Mouse (Mus musculus): Measurements from ENCODE around the gene Gli2. TPM values are rescaled to one million over a fixed set of nuclear protein-coding genes. Genes with fewer than 3 reads are reported as not detected.

The Gli2 gene
- polyA plus RNA-seq, 1 experiment from 2014 or later: 21.3 TPM

DNA sequence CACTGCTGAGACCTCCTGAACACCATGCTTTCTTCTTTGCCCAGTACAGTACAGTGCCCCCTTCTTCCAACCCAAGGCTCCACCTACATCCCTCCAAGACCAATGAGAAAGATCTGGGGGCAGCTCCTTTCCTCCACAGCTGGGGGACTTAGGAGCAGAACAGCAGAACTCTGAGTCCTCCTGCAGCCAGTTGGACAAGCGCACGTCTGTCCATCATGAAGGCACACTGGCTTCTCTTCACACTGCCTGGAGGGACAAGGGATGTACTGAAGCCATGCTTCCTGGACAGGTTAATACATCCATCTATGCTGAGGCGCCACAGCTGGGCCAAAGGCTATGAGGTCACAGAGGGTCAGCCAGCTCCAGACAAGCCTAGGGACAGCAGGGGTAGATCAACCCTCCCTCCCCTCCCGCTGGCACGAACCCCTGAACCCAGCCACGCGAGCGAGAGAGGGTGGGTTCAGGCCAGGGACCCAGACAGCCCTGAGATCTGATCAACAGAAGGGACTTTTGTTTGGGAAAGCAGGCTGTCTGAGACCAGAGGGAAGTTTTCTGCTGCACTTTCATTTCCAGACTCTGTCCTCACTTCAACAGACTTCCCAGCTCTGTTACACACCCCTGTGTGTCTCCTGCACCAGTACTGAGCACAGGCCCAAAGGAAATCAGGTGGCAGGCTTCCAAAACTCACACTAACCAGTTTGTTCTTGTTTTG is 27.6 kb downstream of the Gli2 start:
- Histone ChIP-seq H3K27me3 (no peaks in the 10 kb centered on the region), H3K9ac (no peak overlapping the region), H3K4me1 (peaks cover 54% of the 10 kb centered on the region), H3K27ac (peak overlapping the region; percentile 71), H3K4me3 (no peak overlapping the region), H3K4me2 (no peak overlapping the region; the same call in 1 of the 2 replicates), H3K36me3 (peaks cover 21% of the 10 kb centered on the region), H3K9me3 (no peaks in the 10 kb centered on the region)
- WGBS: 32% methylated on average over 8 of the region's 8 CpGs
- ATAC-seq (ENCODE audit: insufficient number of reproducible peaks, insufficient read depth, low FRiP score, low TSS enrichment, low read depth): peak; percentile 61; the same call in 1 of the 2 replicates

DNA sequence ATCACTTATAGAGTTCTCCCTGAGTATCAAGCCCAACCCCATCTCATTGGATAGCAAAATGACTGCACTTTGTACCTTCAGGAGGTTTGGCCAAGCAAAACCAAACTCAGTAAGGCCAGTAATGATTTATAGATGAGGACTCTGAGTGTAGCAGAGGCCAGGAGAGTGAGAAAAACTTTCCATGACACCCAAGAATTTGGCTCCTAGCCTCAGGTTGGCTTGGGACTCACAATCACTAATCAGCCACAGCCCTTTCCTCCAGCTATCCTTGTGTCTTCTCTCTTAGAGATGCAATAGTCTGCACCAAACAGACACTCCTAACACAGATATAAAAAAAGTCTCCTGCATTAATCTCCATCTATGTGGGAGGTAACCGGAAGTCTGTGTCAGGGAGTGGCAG is 31.1 kb downstream of the Gli2 start:
- ATAC-seq (ENCODE audit: insufficient number of reproducible peaks, insufficient read depth, low FRiP score, low TSS enrichment, low read depth): no peak
- Histone ChIP-seq H3K9me3 (no peaks in the 10 kb centered on the region), H3K4me3 (no peak overlapping the region), H3K27me3 (no peaks in the 10 kb centered on the region), H3K4me1 (peaks cover 39% of the 10 kb centered on the region), H3K4me2 (no peak overlapping the region), H3K9ac (no peak overlapping the region), H3K27ac (peak overlapping the region; percentile 70; the same call in 1 of the 2 replicates), H3K36me3 (peaks cover 16% of the 10 kb centered on the region)
- 67% methylated on average over 1 of the region's 1 CpGs for WGBS

DNA sequence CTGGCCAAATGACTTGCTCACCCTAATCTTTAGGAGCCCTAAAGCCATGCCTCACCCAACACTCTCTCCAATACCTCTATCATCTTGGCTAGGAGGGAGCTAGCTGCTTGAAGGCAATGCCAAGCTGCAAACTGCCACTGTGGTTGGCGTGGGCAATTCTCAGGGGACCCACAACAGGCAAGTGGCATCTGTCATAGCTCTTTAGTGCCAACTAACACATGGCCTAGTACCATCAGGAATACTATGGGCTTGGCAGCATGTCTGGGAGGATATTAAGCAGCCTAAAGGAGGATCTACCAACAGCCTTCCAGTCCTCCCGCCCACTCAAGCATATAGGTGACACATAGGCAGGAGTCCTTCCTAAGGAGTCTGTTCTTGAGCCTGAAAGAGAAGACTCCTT is 33.3 kb downstream of the Gli2 start:
- no peak overlapping the region for H3K27ac ChIP-seq
- H3K4me1 ChIP-seq: peaks cover 31% of the 10 kb centered on the region
- no peak overlapping the region for H3K4me3 ChIP-seq
- H3K4me2 ChIP-seq: no peak overlapping the region
- no peaks in the 10 kb centered on the region for H3K27me3 ChIP-seq
- H3K9me3 ChIP-seq: no peaks in the 10 kb centered on the region
- H3K36me3 ChIP-seq: peaks cover 12% of the 10 kb centered on the region
- WGBS: 85% methylated on average over 2 of the region's 2 CpGs
- H3K9ac ChIP-seq: no peak overlapping the region
- no peak for ATAC-seq (ENCODE audit: insufficient number of reproducible peaks, insufficient read depth, low FRiP score, low TSS enrichment, low read depth)

DNA sequence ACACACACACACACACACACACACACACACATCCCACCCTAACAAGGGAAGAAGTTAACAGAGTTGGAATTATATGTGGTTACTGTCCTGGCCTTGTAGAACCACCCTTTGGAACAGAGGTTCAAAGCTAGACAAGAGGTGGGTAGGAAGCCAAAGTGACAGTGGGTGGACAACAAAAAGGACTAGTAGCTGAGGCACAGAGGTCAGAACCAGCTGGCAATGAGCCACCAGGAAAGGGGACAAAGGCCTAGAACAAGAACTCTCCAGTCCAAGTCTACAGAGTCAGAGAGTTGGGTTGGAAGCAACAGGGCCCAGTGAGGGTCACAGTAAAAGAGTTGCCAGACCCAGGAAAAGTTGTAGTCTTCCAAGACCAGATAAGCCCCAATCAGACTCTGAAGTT is 34.4 kb downstream of the Gli2 start:
- no peak overlapping the region for H3K9ac ChIP-seq
- H3K27me3 ChIP-seq: no peaks in the 10 kb centered on the region
- H3K4me1 ChIP-seq: peaks cover 33% of the 10 kb centered on the region
- no peak overlapping the region for H3K4me3 ChIP-seq
- no peak for ATAC-seq (ENCODE audit: insufficient number of reproducible peaks, insufficient read depth, low FRiP score, low TSS enrichment, low read depth)
- H3K27ac ChIP-seq: no peak overlapping the region
- peaks cover 12% of the 10 kb centered on the region for H3K36me3 ChIP-seq
- no peaks in the 10 kb centered on the region for H3K9me3 ChIP-seq
- H3K4me2 ChIP-seq: no peak overlapping the region

DNA sequence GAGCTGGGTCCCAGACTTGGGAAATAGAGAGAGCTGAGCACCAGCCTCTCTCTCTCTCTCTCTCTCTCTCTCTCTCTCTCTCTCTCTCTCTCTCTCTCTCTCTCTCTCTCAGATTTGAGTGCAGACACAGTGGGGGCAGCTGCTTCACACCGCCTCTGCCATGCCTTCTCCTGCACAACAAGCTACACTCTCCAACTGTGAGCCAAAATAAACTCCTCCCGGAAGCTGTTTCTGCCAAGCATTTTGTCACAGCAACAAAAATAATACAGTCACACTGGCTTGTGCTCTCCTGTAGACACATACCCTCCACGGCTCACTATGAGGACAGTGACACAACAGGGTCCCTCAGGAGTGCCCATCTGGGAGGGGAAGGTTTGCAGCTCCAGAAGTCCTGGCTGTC is 36.6 kb downstream of the Gli2 start:
- Histone ChIP-seq H3K4me1 (peaks cover 14% of the 10 kb centered on the region), H3K36me3 (peaks cover 29% of the 10 kb centered on the region), H3K4me3 (no peak overlapping the region), H3K27ac (no peak overlapping the region), H3K9me3 (no peaks in the 10 kb centered on the region), H3K4me2 (no peak overlapping the region), H3K9ac (no peak overlapping the region), H3K27me3 (no peaks in the 10 kb centered on the region)
- no peak for ATAC-seq (ENCODE audit: insufficient number of reproducible peaks, insufficient read depth, low FRiP score, low TSS enrichment, low read depth)
- 89% methylated on average over 3 of the region's 3 CpGs for WGBS

DNA sequence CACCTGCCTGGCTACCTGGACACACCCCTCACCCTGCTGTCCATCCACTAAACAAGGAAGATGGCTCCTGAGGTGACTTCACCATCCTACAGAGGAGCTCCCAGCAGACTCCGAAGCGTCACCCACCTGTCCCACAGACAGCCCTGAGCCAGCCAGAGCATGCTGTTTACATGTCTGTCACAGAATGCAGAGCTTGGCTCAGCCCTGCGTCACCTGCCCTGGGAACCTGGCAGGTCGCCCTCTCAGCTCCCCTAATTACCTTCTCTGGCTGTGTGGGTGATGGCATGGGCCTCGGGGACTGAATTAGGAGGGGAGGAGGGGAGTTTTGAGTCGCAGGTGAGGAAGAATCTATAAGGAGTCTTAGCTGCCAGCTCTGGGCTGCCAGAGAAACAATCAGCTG is 38.3 kb downstream of the Gli2 start:
- no peak overlapping the region for H3K4me3 ChIP-seq
- H3K9me3 ChIP-seq: no peaks in the 10 kb centered on the region
- H3K27ac ChIP-seq: no peak overlapping the region
- no peak for ATAC-seq (ENCODE audit: insufficient number of reproducible peaks, insufficient read depth, low FRiP score, low TSS enrichment, low read depth)
- H3K36me3 ChIP-seq: peaks cover 29% of the 10 kb centered on the region
- no peaks in the 10 kb centered on the region for H3K27me3 ChIP-seq
- no peak overlapping the region for H3K4me2 ChIP-seq
- H3K4me1 ChIP-seq: peaks cover 27% of the 10 kb centered on the region
- 77% methylated on average over 6 of the region's 6 CpGs for WGBS
- H3K9ac ChIP-seq: no peak overlapping the region

DNA sequence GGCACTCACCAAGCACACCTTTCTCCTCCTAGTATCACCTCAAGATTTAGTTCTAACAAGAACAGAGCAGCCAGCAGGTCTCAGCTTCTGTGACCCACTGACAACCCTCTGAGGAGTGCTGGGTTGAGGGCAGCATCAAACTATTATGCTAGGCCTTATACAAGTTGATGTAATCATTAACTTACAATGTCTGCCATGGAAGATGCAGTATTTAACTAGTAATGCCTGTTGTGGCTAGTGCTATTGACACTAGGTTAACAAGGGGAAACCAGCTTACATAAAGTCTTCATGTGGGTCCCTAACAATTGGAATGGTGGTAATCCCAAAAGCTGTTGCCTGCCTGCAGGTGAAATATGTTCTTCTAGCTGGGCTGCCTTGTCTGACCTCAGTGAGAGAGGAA is 44.5 kb downstream of the Gli2 start:
- no peaks in the 10 kb centered on the region for H3K27me3 ChIP-seq
- H3K9ac ChIP-seq: no peak overlapping the region
- H3K4me3 ChIP-seq: no peak overlapping the region
- no peak overlapping the region for H3K4me2 ChIP-seq
- H3K27ac ChIP-seq: no peak overlapping the region
- no peak for ATAC-seq (ENCODE audit: insufficient number of reproducible peaks, insufficient read depth, low FRiP score, low TSS enrichment, low read depth)
- no peaks in the 10 kb centered on the region for H3K9me3 ChIP-seq
- H3K36me3 ChIP-seq: peaks cover 24% of the 10 kb centered on the region
- peaks cover 54% of the 10 kb centered on the region for H3K4me1 ChIP-seq

DNA sequence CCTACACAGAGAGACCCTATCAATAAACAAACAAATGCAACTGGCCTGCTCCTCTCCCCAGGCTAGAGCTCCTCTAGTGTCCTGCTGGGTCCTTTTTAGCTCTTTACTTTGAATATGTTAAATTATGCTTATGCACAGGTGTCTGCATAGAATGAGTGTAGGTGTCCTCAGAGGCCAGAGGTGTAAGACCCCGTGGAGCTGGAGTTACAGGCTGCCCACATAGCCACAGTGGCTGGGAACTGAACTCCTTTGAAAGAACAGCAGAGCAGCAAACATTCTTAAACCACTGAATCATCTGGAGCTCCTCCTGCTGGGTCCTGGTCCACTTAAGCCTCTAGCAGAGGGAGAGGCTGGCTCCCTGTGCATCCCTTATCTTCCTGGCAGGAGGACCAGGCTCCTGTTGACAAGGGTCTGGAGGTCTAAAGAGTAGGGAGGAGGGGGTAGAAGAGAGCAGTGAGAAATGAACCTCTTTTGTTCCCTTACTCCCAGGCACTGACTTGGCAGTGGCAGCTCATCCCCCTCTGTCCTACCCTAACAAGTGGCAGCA is 49.5 kb downstream of the Gli2 start:
- Histone ChIP-seq H3K9ac (no peak overlapping the region), H3K4me3 (no peak overlapping the region), H3K9me3 (no peaks in the 10 kb centered on the region), H3K27me3 (no peaks in the 10 kb centered on the region), H3K4me2 (no peak overlapping the region), H3K36me3 (peaks cover 36% of the 10 kb centered on the region), H3K4me1 (peaks cover 68% of the 10 kb centered on the region), H3K27ac (no peak overlapping the region)
- ATAC-seq (ENCODE audit: insufficient number of reproducible peaks, insufficient read depth, low FRiP score, low TSS enrichment, low read depth): no peak
- WGBS: 34% methylated on average over 1 of the region's 1 CpGs

DNA sequence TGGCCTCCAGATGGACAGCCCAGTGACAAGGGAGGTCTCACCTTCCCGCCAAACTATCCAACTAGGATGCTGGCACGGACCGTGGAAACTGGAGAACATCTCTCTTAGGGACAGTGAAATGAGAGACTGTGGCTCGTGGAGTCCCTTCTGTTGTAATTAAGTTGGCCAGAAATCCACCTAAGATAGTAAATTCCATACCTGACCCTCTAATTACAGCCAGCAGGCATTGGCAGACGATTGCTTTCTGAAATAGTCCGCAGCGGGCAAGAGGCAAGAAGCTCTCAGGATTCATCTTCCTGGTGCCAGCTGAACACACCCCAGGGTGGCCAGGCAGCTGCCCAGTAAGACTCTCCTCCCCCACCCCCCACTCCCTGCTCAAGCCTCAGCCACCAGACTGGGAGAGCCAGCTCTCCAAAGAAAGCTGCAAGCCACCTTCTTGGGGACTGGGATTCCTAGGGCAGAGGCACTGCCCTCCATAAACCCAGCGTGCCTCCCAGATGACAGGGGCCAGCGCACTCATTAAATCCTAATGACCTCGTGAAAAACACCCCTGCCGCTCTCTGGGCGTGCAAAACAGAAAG is 51.9 kb downstream of the Gli2 start:
- H3K4me3 ChIP-seq: no peak overlapping the region
- H3K9me3 ChIP-seq: no peaks in the 10 kb centered on the region
- 45% methylated on average over 12 of the region's 12 CpGs for WGBS
- H3K9ac ChIP-seq: no peak overlapping the region
- H3K4me2 ChIP-seq: no peak overlapping the region
- no peaks in the 10 kb centered on the region for H3K27me3 ChIP-seq
- H3K36me3 ChIP-seq: peaks cover 42% of the 10 kb centered on the region
- H3K27ac ChIP-seq: no peak overlapping the region; the same call in 1 of the 2 replicates
- no peak for ATAC-seq (ENCODE audit: insufficient number of reproducible peaks, insufficient read depth, low FRiP score, low TSS enrichment, low read depth)
- H3K4me1 ChIP-seq: peaks cover 70% of the 10 kb centered on the region

DNA sequence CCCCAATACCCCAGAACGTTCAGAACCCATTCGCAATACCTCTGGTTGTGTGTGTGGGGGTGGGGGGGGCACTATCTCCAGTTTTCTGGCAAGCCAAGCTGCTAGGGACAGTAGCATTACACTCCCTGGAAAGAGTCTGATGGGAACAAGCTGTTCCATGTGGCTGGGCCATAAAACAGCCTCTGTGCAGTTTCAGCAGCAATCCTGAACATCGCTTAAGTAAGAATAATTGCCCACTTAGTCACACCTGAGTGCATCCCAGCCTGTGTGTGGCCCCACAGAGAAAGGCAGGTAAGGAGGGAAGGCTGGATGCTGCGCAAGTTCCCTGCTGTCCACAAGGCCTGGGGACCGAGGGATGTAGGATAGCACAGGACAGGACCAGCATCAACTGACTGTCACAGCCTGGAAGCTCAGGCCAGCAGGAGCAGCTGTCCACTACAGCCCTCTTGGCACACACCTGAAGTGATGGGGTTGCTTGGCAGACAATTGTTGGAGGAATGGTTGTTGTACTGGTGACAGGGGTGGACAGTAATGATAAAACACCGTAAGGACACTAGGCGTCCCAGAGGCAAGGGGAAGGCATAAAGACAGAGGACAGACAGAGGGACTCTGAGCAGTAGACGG is 58.8 kb downstream of the Gli2 start:
- ATAC-seq (ENCODE audit: insufficient number of reproducible peaks, insufficient read depth, low FRiP score, low TSS enrichment, low read depth): no peak
- no peaks in the 10 kb centered on the region for H3K9me3 ChIP-seq
- H3K9ac ChIP-seq: no peak overlapping the region
- H3K27me3 ChIP-seq: no peaks in the 10 kb centered on the region
- no peak overlapping the region for H3K4me3 ChIP-seq
- no peak overlapping the region for H3K4me2 ChIP-seq
- no peak overlapping the region for H3K27ac ChIP-seq
- WGBS: 86% methylated on average over 8 of the region's 8 CpGs
- peaks cover 48% of the 10 kb centered on the region for H3K36me3 ChIP-seq
- peaks cover 36% of the 10 kb centered on the region for H3K4me1 ChIP-seq

DNA sequence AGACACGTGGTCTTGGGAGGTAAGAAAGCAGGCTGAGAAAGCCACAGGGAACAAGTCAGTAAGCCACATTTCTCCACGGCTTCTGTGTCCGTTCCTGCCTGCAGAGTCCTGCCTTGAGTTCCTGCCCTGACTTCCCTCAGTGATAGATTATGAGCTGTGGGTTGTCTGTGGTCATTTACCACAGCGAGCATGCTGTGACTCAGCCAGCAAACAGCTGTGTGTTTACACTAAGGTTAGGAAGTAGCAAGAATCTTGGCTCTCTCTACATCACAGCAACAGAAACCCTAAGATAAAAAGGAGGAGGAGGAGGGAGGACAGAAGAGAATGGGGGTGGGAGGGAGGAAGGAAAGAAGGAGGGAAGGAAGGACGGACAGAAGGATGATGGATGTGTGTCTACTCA is 59.6 kb downstream of the Gli2 start:
- Histone ChIP-seq H3K27ac (no peak overlapping the region), H3K4me2 (no peak overlapping the region), H3K9ac (no peak overlapping the region), H3K36me3 (peaks cover 52% of the 10 kb centered on the region), H3K27me3 (no peaks in the 10 kb centered on the region), H3K4me1 (peaks cover 28% of the 10 kb centered on the region), H3K9me3 (no peaks in the 10 kb centered on the region), H3K4me3 (no peak overlapping the region)
- WGBS: 76% methylated on average over 5 of the region's 5 CpGs
- no peak for ATAC-seq (ENCODE audit: insufficient number of reproducible peaks, insufficient read depth, low FRiP score, low TSS enrichment, low read depth)

DNA sequence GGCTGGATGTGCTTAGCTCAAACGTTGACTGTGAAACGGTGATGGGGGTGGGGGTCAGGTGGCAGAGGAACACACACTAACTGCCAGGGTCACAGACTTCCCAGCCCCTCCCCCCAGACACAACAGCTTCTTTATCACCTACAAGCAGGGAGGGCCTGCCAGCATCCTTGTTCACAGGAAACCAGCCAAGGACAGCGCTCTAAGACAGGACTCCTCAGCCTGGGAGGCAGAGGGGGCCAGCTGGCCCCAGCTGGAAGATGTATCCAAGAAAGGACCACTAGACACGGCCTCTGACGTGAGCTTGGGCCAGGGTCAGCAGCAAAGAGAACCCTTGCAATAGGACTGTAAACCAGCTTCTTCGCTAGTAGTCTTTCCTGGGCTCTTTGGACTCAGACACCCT is 65.1 kb downstream of the Gli2 start:
- H3K4me1 ChIP-seq: peaks cover 44% of the 10 kb centered on the region
- no peaks in the 10 kb centered on the region for H3K27me3 ChIP-seq
- no peak overlapping the region for H3K9ac ChIP-seq
- no peaks in the 10 kb centered on the region for H3K9me3 ChIP-seq
- no peak overlapping the region for H3K4me3 ChIP-seq
- 73% methylated on average over 6 of the region's 6 CpGs for WGBS
- peaks cover 46% of the 10 kb centered on the region for H3K36me3 ChIP-seq
- H3K27ac ChIP-seq: no peak overlapping the region
- H3K4me2 ChIP-seq: no peak overlapping the region
- ATAC-seq (ENCODE audit: insufficient number of reproducible peaks, insufficient read depth, low FRiP score, low TSS enrichment, low read depth): no peak

All from embryonic facial prominence, embryonic 13.5 days (tissue).